Mouse (Mus musculus): ENCODE data around the gene Dnmt1. TPM values are rescaled to one million over a fixed set of nuclear protein-coding genes. Genes with fewer than 3 reads are reported as not detected.

Gene Dnmt1
- polyA plus RNA-seq, 1 experiment from 2014 or later, result 104 TPM

GRCm38 (mm10) chr9:20866879-20867278 lies 92.8 kb downstream of the Dnmt1 start:
- 61% methylated on average over 3 of the region's 3 CpGs for WGBS
- Histone ChIP-seq H3K9me3 (no peaks in the 10 kb centered on the region), H3K27me3 (ENCODE audit: insufficient read depth, poor library complexity, severe bottlenecking) (peaks cover 53% of the 10 kb centered on the region), H3K4me1 (replicated peaks) (peaks cover 8% of the 10 kb centered on the region), H3K4me3 (no peak overlapping the region), H3K27ac (no peak overlapping the region), H3K36me3 (no peaks in the 10 kb centered on the region)
- DNase-seq (ENCODE audit: low spot score), result no peak

DNA sequence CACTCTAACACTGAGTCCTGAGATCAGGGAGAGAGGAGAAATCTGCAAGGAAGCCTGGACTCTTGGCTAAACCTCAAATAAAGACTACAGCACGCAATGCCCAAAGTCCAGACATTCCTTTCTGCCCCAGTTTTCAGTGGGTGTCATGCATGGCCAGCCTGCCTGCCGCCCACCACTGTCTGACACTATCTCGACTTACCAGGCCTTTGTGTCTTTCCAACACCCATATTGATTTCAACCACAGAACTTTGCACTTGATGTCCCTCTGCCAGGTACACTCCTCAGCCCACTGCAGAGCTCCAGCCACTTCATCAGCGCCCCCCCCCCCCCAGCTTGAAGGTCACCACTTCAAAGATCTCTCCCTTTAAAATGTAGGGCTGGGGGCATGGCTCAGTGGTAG lies 97.5 kb downstream of the Dnmt1 start:
- WGBS, result 57% methylated on average over 4 of the region's 4 CpGs
- DNase-seq (ENCODE audit: low spot score), result no peak
- Histone ChIP-seq H3K4me1 (replicated peaks) (no peaks in the 10 kb centered on the region), H3K27me3 (ENCODE audit: insufficient read depth, poor library complexity, severe bottlenecking) (peaks cover 12% of the 10 kb centered on the region), H3K9me3 (no peaks in the 10 kb centered on the region), H3K36me3 (no peaks in the 10 kb centered on the region), H3K27ac (no peak overlapping the region), H3K4me3 (no peak overlapping the region)

- H3K36me3 ChIP-seq, result no peaks in the 10 kb centered on the region
- peaks cover 8% of the 10 kb centered on the region for H3K27me3 ChIP-seq (ENCODE audit: insufficient read depth, poor library complexity, severe bottlenecking)
- no peaks in the 10 kb centered on the region for H3K9me3 ChIP-seq
- no peak overlapping the region for H3K4me3 ChIP-seq
- peak; percentile 58 for DNase-seq (ENCODE audit: low spot score)
- H3K4me1 ChIP-seq (replicated peaks), result no peaks in the 10 kb centered on the region
- WGBS, result 11% methylated on average over 4 of the region's 4 CpGs
- H3K27ac ChIP-seq, result no peak overlapping the region
These were observed 97.9 kb downstream of the Dnmt1 start for GRCm38 (mm10) chr9:20861821-20862220.

DNA sequence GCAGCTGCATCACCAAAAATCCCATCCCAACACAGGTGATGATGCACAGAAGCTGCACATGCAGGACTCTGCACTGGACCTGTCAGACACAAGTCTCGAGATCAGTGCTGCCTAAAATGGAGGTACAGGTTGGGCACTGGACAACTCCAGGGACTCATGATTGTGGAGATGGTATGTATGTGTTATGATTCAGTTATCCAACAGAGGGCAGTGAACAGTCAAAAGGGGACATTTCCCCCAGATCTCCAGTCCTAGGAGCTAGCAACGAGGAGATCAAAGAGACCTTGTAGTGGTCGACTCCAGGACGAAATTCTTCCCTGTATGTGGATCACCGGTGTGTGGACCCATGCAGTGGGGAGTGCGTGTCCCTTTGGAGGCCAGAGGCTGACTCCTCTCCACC lies 99.8 kb downstream of the Dnmt1 start:
- H3K36me3 ChIP-seq, result no peaks in the 10 kb centered on the region
- H3K27ac ChIP-seq, result no peak overlapping the region
- H3K27me3 ChIP-seq (ENCODE audit: insufficient read depth, poor library complexity, severe bottlenecking), result no peaks in the 10 kb centered on the region; the same call in 1 of the 2 replicates
- H3K4me1 ChIP-seq (replicated peaks), result no peaks in the 10 kb centered on the region
- H3K4me3 ChIP-seq, result no peak overlapping the region
- WGBS, result 46% methylated on average over 6 of the region's 6 CpGs
- no peak for DNase-seq (ENCODE audit: low spot score)
- no peaks in the 10 kb centered on the region for H3K9me3 ChIP-seq

Other genes starting within 250 kb of the Dnmt1 start
- 46.9 and 76.4 TPM in 2 replicates for gene Olfm2, start 213.5 kb downstream of the Dnmt1 start, polyA plus RNA-seq (2016; fragmentation: Nextera tagmentation; extraction: Ambion mirVana)
- gene Col5a3, start 144.8 kb downstream of the Dnmt1 start, polyA plus RNA-seq (2016; fragmentation: Nextera tagmentation; extraction: Ambion mirVana), result 0.98 and 1.3 TPM in 2 replicates
- gene Rdh8, start 141.4 kb downstream of the Dnmt1 start, polyA plus RNA-seq (2016; fragmentation: Nextera tagmentation; extraction: Ambion mirVana), result not detected in 2 replicates
- gene A230050P20Rik, start 91.2 kb downstream of the Dnmt1 start, polyA plus RNA-seq (2016; fragmentation: Nextera tagmentation; extraction: Ambion mirVana), result 0.85 and 1.4 TPM in 2 replicates
- 5.5 and 7.0 TPM in 2 replicates for gene Angptl6, start 80.2 kb downstream of the Dnmt1 start, polyA plus RNA-seq (2016; fragmentation: Nextera tagmentation; extraction: Ambion mirVana)
- 80.1 and 87.3 TPM in 2 replicates for gene Ppan, start 71.7 kb downstream of the Dnmt1 start, polyA plus RNA-seq (2016; fragmentation: Nextera tagmentation; extraction: Ambion mirVana)
- gene Eif3g, start 61.3 kb downstream of the Dnmt1 start, polyA plus RNA-seq (2016; fragmentation: Nextera tagmentation; extraction: Ambion mirVana), result 406 and 412 TPM in 2 replicates
- gene S1pr2, start 16.9 kb upstream of the Dnmt1 start, polyA plus RNA-seq (2016; fragmentation: Nextera tagmentation; extraction: Ambion mirVana), result 24.2 and 25.2 TPM in 2 replicates
- 136 and 150 TPM in 2 replicates for gene Mrpl4, start 42.9 kb upstream of the Dnmt1 start, polyA plus RNA-seq (2016; fragmentation: Nextera tagmentation; extraction: Ambion mirVana)
- 5.1 and 5.8 TPM in 2 replicates for gene Icam1, start 56.1 kb upstream of the Dnmt1 start, polyA plus RNA-seq (2016; fragmentation: Nextera tagmentation; extraction: Ambion mirVana)
- 5.9 and 6.0 TPM in 2 replicates for gene Icam4, start 69.5 kb upstream of the Dnmt1 start, polyA plus RNA-seq (2016; fragmentation: Nextera tagmentation; extraction: Ambion mirVana)
- 0.07 TPM in 1 of 2 replicates, not detected in the other for gene Icam5, start 72.2 kb upstream of the Dnmt1 start, polyA plus RNA-seq (2016; fragmentation: Nextera tagmentation; extraction: Ambion mirVana)
- gene Zglp1, start 107.2 kb upstream of the Dnmt1 start, polyA plus RNA-seq (2016; fragmentation: Nextera tagmentation; extraction: Ambion mirVana), result 1.0 TPM in 2 replicates
- gene Gm49373, start 113.2 kb upstream of the Dnmt1 start, polyA plus RNA-seq (2016; fragmentation: Nextera tagmentation; extraction: Ambion mirVana), result 1.0 and 1.4 TPM in 2 replicates
- 64.4 and 66.3 TPM in 2 replicates for gene Fdx1l, start 113.7 kb upstream of the Dnmt1 start, polyA plus RNA-seq (2016; fragmentation: Nextera tagmentation; extraction: Ambion mirVana)
- gene Gm38431, start 132.1 kb upstream of the Dnmt1 start, polyA plus RNA-seq (2016; fragmentation: Nextera tagmentation; extraction: Ambion mirVana), result 2.9 and 3.7 TPM in 2 replicates
- 94.3 and 103 TPM in 2 replicates for gene Raver1, start 132.1 kb upstream of the Dnmt1 start, polyA plus RNA-seq (2016; fragmentation: Nextera tagmentation; extraction: Ambion mirVana)
- 15.3 and 15.5 TPM in 2 replicates for gene Tyk2, start 171.4 kb upstream of the Dnmt1 start, polyA plus RNA-seq (2016; fragmentation: Nextera tagmentation; extraction: Ambion mirVana)
- gene Cdc37, start 190.1 kb upstream of the Dnmt1 start, polyA plus RNA-seq (2016; fragmentation: Nextera tagmentation; extraction: Ambion mirVana), result 333 and 374 TPM in 2 replicates
- gene Pde4a, start 205.8 kb upstream of the Dnmt1 start, polyA plus RNA-seq (2016; fragmentation: Nextera tagmentation; extraction: Ambion mirVana), result 3.7 and 6.5 TPM in 2 replicates